Mouse (Mus musculus): ENCODE data around the gene Tmprss7.
A peak's percentile ranks its signal among the peaks of the same experiment; 100 is the strongest.

The Tmprss7 gene

DNA sequence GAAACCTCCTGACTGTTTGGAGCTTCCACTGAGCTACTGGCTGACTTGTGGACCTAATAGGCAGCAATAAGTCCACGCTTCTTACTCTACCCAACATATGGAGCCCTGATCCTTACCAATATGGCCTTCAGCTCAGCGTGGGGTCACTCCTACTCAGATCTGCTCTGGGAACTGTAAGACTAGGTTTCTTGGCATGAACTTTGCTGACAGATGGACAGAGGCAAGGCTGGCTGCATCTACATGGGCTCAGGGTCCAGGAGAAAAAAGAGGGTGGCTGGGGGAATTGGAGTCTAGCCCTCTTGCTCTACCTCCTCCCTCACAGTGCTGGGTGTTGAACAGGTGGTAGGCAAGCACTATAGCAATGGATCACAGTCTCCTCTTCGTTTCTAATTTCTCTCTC lies 6.6 kb downstream of the Tmprss7 start:
- DNase-seq (ENCODE audit: low spot score in 2 of 2) = no peak

- DNase-seq (ENCODE audit: low spot score in 2 of 2) = peak; percentile 57 to 76
These were observed 8.2 kb downstream of the Tmprss7 start for GRCm38 (mm10) chr16:45685295-45685694.

DNA sequence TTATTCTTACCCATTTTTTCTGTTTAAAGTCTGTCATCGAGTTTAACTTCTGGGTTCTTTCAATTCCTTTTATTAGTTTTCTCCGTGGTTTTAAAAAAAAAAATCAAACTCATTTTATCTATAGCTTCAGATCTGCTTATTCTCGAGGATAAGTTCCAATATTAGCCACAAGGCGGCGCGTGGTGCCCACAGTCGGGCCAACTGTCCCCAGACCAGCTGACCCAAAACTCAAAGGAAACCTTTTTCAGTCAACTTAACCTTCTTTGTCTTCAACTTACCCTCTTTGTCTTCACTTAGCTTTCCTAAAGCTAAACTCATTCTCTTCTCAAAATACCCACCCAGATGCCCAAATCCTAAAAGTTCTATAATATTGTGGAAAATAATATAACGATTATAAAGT lies 8.6 kb downstream of the Tmprss7 start:
- DNase-seq (ENCODE audit: low spot score in 2 of 2) = peak; percentile 75 to 80

DNA sequence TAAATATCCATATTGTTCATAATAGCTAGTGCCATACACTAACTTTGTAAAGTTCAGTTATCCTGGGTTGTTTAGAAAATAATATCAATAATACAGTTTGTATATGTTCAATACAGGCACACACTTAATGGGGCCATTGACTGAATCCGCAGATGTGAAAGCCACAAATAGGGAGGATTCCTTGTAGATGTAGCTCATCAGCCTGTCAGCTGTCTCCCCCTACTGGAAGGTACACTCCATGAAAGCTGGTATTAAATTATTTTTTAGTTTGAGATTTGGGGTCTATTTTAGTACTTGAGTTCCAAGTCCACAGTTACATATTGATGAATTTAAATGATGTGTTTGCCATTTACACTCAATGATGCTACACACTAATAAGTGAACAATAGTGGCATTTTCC lies 17.0 kb downstream of the Tmprss7 start:
- DNase-seq (ENCODE audit: low spot score in 2 of 2) = no peak

- DNase-seq (ENCODE audit: low spot score in 2 of 2) = no peak
These were observed 23.5 kb downstream of the Tmprss7 start for GRCm38 (mm10) chr16:45670005-45670404.

GRCm38 (mm10) chr16:45668178-45668577 lies 25.3 kb downstream of the Tmprss7 start:
- DNase-seq (ENCODE audit: low spot score in 2 of 2) = no peak

DNA sequence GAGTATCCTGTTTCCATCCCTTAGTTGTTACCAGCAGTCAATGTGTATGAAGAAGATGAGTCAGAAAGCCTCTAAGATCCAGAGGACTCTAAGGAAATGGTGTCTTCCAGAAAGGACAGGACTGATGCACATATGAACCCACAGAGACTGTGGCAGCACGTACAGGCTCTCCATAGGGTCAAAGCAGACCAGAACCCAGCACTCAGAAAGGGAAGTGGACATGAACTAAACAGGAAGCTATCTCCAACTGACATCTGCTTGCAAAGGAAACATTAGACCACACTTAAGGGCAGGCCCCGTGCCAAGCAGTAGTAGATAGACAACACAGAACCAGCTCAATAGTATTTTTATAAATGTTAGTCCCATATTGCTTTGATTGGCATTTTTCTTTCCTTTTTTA lies 27.3 kb downstream of the Tmprss7 start:
- DNase-seq (ENCODE audit: low spot score in 2 of 2) = no peak

DNA sequence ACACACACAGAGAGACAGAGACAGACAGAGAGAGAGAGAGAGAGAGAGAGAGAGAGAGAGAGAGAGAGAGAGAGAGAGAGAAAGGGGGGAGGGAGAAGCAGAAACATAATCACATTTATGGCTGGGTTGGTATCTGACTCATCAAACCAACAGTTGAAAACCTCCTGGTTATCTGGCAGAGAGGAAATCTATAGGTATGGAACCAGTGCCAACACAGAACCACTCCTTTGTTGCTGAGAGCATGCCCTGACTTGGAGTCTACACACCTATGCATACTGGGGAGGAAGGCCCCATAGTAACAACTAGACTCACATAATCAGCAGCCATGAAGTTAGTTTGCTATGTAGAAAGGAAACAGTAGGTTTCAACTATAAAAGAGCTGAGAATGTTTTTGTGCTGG lies 31.1 kb downstream of the Tmprss7 start:
- DNase-seq (ENCODE audit: low spot score in 2 of 2) = no peak

DNA sequence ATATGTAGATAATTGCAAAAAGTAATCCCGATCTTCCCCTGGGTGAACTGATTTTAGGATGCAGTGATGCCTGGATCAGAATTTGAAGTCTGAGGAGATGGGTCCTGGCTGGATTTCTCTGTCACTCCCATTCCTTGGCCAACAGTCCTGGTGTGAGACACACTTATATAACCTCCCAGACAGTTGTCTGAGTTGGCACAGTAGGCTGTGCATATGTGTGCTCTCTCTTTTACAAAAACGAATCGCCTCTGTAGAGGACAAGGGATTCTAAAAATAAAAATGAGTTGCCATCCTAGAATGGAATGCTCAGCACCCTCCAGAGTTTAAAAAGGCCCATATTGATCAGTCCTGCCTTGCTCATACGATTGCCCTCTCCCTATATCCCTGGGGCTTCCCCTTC lies 33.9 kb downstream of the Tmprss7 start:
- DNase-seq (ENCODE audit: low spot score in 2 of 2) = peak in 1 of 2 experiments; percentile 52

GRCm38 (mm10) chr16:45658248-45658647 lies 35.2 kb downstream of the Tmprss7 start:
- DNase-seq (ENCODE audit: low spot score in 2 of 2) = no peak

DNA sequence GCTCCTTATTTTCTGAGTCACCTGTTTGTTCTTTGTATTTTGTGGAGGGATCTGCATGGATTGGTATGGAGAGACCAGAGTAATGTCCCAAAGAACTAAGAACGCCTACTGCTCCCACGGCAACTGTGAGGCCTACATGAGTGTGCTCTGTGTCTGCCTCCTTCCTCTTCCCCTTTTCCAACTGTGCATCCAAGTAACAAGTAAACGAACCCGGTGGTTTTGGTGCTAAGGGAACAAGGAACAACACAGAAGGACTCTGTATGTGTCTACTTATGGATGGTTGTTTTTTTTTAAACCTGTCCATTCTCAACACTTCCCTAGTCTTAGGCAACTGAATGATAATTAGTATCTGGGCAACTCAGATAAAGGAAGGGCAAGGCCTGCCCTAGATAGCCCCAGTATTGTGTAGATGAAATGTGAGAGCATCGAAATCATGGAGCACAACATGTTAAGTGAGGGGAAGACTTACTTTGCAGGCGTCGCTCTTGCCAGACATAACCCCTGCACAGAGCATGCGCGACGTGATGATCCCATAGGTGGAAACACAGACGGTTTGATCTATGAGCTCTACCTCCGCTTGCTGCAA lies 35.8 kb downstream of the Tmprss7 start:
- no peak for DNase-seq (ENCODE audit: low spot score in 2 of 2)

DNA sequence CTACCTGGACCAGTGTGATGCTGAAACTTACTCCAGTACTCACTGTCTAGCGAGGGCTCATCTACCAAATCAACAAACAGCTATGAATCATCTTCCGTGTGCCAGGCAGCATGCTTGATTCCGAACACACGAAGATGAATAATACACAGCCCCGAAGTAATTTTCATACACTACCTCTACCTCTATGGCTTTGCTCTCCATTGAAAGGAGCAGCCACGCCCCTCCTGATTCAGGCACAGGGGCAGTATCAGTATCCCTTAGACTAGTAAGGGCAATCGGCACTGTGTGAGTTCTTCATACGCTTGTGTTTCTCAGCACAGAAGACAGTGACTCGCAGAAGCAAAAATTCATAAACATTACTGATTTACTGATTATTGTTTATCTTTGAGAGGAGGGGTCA lies 39.0 kb downstream of the Tmprss7 start:
- no peak for DNase-seq (ENCODE audit: low spot score in 2 of 2)

DNA sequence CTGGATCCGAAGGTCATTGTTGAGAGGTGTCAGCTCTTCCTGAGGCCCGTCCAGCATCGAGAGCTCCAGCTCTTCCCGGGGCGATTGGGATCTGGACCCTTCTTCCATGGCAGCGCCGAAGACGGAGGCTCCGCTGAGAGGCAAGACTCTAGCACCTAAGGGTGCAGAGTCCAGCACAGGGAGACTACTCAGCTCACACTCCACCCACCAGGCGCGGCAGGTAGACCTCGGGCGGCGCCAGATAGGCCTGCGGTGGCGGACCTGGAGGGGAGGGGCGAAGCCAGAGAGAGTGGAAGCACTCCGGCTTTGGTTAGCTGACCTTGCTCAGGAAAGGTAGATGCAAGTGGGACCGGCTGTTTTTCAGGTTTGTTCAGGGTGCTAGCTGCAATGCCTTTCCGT lies 39.5 kb downstream of the Tmprss7 start, which contains the start of gene BC016579:
TSS of gene BC016579 (minus strand) at position 135 of the 399 bp plus-strand sequence.
- DNase-seq (ENCODE audit: low spot score in 2 of 2) = no peak

GRCm38 (mm10) chr16:45653009-45653933 lies 40.2 kb downstream of the Tmprss7 start:
- DNase-seq (ENCODE audit: low spot score in 2 of 2) = no peak

DNA sequence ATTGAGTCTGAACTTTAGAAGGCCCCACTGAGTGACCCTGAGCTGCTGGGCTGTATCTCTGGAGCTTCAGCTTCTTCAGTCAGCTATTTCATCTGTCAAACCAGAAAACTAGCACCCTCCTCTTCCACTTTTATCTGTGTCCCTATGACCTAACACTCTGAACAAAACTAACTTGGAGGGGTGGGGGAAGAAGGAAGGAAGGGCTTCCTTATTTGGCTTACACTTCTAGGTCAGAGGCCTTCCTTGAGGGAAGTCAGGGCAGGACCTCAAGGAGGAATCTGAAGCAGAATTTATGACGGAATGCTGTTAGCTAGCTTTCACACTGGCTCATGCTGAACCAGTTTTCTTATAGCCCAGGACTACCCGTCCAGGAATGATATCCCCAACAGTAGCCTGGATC lies 42.0 kb downstream of the Tmprss7 start:
- DNase-seq (ENCODE audit: low spot score in 2 of 2) = no peak

DNA sequence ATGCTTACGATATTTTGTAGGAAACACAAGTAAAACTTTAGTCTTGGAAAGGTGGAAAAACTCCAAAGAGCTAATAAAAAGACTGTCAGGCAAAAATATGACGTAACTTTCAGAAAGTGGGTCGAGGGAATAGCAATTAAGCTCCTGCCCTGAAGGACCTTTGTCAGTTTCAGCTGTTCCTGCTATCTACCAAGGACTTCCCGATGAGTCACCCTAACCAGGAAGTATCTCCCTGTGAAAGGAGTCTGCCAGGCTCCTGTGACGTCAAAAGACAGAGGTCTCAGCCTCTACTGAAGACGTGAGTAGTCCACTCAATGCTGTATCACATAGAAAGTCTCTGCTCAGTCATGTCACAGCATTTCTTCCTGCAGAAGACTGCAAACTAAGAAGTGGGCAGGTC lies 49.1 kb downstream of the Tmprss7 start:
- no peak for DNase-seq (ENCODE audit: low spot score in 2 of 2)

DNA sequence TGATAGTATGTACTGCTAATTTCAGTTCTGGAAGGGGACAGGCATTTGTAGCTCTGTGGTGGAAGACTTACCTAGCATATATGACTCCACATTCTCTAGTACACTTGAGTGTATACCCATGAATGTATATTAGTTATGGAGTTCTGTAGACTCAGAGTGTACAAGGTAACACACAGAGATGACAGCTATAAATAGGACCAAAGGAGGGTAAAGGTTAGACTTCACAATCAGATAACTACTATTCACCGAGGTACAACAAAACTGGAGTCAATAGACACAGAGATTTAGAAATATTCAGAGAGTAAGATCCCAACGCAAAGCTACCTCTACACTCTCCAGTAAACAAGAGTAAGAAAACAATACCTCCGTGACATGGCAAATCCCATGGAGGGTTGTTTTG lies 49.5 kb downstream of the Tmprss7 start:
- no peak for DNase-seq (ENCODE audit: low spot score in 2 of 2)

DNA sequence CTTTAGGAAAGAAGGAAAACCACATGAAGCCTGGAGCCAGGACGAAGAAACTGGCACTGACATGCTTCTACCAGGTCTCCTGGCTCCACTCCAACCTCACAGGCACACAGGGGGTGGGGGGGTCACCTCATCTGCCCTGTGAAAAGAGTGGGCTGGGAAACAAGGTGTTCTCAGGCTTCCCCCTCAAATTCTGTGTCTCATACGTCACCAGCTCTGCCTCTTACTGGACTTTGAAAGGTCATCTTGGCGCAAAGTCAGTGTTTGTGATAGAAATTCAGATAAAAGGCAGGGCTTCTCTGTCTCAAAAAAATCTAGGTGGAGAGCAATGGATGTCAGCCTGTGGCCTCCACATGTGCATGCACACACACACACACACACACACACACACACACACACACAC lies 52.2 kb downstream of the Tmprss7 start:
- DNase-seq (ENCODE audit: low spot score in 2 of 2) = no peak

DNA sequence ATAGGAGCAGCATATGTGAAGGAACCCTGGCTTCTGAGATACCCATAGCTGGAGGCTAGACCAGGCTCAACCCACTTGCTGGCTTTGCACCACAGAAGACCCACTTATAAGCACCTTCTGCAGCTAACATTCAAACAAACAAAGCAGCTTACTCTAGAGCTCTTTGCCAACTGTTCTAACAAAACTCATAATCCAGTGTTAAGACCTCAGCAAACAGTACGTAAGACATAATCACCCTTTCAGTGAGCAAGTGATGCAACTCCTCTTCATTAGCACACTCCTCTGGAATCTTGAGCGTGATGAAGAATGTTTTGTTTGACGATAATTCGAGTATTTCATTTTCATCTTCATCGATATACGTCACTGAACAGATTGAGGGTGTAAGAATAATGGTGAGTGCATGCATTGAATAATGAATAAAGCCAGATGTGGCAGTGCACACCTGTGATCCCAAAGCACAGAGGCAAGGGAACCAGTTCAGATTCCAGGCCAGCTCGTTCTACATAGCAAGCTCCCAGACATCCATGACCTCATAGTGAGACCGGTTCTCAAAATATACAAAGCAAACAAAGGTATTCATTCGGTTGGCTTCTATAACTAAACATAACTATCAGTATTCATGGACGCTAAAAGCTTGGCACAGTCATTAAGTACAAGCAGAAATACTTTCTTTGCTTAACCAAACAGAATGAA lies 53.2 kb downstream of the Tmprss7 start:
- DNase-seq (ENCODE audit: low spot score in 2 of 2) = no peak

DNA sequence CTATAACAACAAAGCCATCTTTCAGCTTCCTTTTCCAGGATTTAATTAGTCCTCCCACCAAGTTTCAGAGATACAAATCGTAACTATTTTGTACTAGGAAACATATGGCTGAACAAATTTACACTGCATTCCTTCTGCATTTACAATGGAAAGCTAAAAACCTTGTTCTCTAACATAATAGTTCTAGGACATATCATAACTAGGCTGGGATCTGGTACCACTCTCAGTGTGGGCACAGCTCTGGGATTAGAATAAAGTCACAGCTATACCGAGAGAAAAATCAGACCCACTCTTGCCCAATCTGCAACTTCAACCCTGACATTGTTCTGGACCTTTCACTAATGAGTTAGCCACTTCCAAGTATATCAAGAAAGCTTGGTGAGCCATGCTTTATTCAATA lies 57.6 kb downstream of the Tmprss7 start:
- DNase-seq (ENCODE audit: low spot score in 2 of 2) = no peak

DNA sequence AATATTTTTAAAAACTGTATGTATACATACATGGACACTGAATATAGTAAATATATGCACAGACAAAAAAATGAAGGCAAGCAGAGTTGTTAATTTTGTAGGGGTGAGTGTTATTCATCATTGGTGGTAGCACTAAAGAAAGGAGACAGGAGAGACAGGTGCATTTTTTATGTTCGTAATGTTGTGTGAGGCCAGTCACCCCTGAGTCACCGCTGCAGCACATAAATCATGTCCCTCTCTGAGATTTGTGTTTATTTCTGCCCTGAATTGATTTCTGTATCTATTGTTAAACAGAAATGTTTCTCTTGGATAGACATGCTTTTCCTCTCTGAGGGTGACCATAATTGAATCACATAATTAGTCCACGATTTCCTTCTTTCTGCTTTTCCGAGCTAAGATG lies 61.0 kb downstream of the Tmprss7 start:
- DNase-seq (ENCODE audit: low spot score in 2 of 2) = no peak

- peak; percentile 75 to 81 for DNase-seq (ENCODE audit: low spot score in 2 of 2)
These were observed 63.0 kb downstream of the Tmprss7 start for GRCm38 (mm10) chr16:45630347-45630960.
